1 mouse cellular context compared by ENCODE assay signal in the genomic region with DNA sequence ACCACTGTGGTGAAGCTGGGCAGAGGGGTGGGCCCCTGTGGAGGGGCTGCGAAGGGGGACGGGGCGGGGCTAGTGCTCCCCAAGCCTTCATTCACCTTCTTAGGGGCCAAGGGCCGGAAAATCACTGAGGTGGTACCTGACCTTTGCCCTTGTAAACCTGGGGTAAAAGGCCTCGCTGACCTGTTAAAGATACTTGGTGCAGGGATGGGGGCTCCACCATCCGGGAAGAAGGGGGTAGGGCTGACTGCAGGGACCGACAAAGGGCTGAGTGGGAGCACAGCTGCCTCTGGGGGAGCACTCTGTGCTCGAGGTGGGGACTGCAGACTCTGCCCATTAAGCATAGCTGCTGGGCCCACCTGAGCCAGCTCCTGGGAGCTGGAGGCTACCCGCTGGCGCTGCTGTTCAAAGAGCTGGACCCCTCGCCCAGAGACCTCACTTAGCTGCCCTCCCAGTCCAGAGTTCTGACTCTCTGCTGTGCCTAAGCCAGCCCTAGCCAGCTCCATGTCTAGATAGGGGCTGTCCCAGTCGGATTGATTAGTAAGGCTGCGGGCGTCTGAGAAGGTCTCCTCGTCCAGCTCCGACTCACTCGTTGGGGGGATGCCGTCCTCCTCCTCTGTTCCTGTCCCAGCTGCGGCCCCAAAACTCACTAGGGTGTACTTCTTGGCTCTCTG.
TF ChIP-seq lines count a peak whose summit lies in the region.

No protein-coding gene starts in this region.

TF ChIP-seq in CH12.LX, 34 proteins besides CTCF, POLR2A, EP300 and RAD21:
- no peak for TF ChIP-seq ZNF384 (IDR thresholded peaks at IDR 0.05; ENCODE audit: low read depth, low read length)
- TF ChIP-seq RCOR1 (conservative IDR thresholded peaks at IDR 0.05; ENCODE audit: low read depth, low read length): no peak
- TF ChIP-seq ZMIZ1 (IDR thresholded peaks at IDR 0.05; ENCODE audit: low read depth, low read length): no peak
- no peak for TF ChIP-seq ETS1 (conservative IDR thresholded peaks at IDR 0.05; ENCODE audit: low read depth, low read length)
- no peak for TF ChIP-seq ZKSCAN1 (IDR thresholded peaks at IDR 0.05; ENCODE audit: borderline replicate concordance, low read depth, low read length)
- no peak for TF ChIP-seq TBP (conservative IDR thresholded peaks at IDR 0.05; ENCODE audit: low read depth, low read length)
- no peak for TF ChIP-seq JUND (conservative IDR thresholded peaks at IDR 0.05; ENCODE audit: low read depth, low read length)
- TF ChIP-seq BHLHE40 (IDR thresholded peaks at IDR 0.05; ENCODE audit: low read depth, low read length): no peak
- no peak for TF ChIP-seq UBTF (IDR thresholded peaks at IDR 0.05; ENCODE audit: low read depth, low read length)
- TF ChIP-seq MXI1 (IDR thresholded peaks at IDR 0.05; ENCODE audit: low read depth, low read length): no peak
- TF ChIP-seq JUN (IDR thresholded peaks at IDR 0.05; ENCODE audit: insufficient read depth, low read depth, low read length): no peak
- TF ChIP-seq PAX5 (IDR thresholded peaks at IDR 0.05; ENCODE audit: low read length): no peak
- TF ChIP-seq GABPA (IDR thresholded peaks at IDR 0.05; ENCODE audit: insufficient replicate concordance, low read depth, low read length): no peak
- TF ChIP-seq MAZ (IDR thresholded peaks at IDR 0.05; ENCODE audit: low read depth, low read length): no peak
- TF ChIP-seq E2F4 (IDR thresholded peaks at IDR 0.05; ENCODE audit: insufficient replicate concordance, low read depth, low read length): no peak
- TF ChIP-seq HCFC1 (IDR thresholded peaks at IDR 0.05; ENCODE audit: low read depth, low read length): no peak
- TF ChIP-seq CHD2 (IDR thresholded peaks at IDR 0.05; ENCODE audit: low read length): no peak
- no peak for TF ChIP-seq ELF1 (IDR thresholded peaks at IDR 0.05; ENCODE audit: low read depth, low read length)
- no peak for TF ChIP-seq MYC (IDR thresholded peaks at IDR 0.05; ENCODE audit: low read depth, low read length)
